Mouse (Mus musculus) kidney, adult 9 months (tissue): ENCODE measurements at regions not wholly inside any gene's neighbourhood (a gene's known extent, or its start where the extent isn't known, plus 50 kb on each side); places are given as distances from the start of the nearest gene placed in this dataset.

Experiments
- DNase-seq: peaks from one replicate; pipeline ENCODE4 v3.0.0; 2022

GRCm38 (mm10) chr14:108464192-108464591 lies 449.8 kb downstream of the Slitrk1 start:
- peak; percentile 68 for DNase-seq

DNA sequence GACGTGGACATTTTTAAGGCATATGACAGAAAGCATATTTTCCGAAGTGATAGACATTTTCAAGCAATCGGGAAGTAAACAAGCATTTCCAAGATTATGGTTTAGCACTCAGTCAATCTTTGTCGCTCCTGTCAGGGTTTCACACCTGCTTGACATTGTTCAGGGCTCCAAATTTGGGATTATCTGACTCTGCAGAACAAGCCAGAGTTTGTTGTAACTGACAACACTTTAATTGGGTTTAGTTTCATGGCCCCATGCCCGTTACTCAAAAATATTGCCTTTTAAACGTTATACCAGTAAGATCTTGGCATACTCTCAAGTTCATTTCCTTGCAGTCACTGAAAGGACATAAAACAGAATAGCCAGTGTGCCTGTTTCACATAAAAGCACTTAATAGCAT lies 454.6 kb downstream of the Slitrk1 start:
- DNase-seq: peak; percentile 4

DNA sequence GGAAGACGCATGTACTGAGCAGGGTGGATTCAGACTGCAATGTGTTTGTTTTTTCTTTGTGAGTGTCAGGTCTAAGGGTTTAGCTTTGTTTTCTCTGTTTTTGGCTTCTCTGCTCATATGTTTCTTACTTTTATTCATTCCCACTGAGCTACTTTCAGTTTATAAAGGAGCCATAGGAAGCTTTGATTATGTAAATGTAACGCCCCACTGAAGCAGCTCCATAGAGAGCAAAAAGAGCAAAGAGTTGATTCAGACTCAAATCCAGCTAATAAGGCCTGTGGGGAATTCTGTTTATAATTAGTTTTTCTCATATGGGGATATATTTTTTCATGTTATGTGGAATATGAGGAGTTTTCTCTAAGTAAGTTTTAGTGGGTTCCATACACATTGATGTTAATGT lies 476.9 kb downstream of the Slitrk1 start:
- DNase-seq: no peak

DNA sequence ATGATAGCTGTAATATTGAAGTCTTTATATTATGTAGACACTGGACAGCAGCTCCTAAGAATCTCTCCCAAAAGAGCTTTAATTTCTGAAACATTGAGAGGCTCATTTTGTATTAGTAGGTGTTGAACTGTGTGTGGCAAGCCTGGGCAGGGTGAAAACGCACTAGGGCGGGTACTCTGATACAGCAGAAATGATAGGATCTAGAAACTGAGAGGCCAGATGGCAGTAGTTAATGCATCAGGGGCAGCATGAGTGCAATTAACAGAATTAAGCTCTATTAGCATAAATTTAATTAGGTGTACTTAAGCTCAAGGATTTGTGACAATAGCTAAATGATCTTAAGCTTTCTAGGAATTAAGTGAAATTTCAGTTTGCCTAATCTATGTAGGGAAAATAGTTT lies 508.8 kb downstream of the Slitrk1 start:
- DNase-seq: no peak

DNA sequence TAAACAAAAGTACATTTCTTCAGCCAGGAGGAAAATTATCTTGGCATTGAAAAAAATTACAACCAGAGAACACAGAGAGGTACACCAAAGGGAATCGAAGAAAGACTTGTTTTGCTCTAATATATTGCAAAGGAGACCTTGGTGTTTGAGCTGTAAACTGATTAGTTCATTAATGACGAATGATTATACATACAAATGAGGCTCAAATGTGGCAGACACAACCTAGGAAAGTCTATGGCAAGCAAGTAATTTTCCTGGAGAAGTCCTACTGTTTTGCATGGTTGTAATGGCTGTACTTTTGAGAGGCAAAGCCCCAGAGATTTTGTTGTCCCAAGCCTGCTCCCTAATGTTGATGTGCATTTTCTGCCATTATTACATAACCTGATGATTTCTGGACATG lies 510.5 kb downstream of the Slitrk1 start:
- no peak for DNase-seq
